In genomic region chr2:151876012-151876485, GRCm38 (mm10) we compare ENCODE assay signal across 8 mouse cellular contexts. TPM values are rescaled to one million over a fixed set of nuclear protein-coding genes. Genes with fewer than 3 reads are reported as not detected.
DNase-seq lines count a peak whose midpoint lies in the region; ATAC-seq lines count a peak whose summit lies in the region.

No protein-coding gene starts in this region.

- no peaks in the 10 kb centered on the region for H3K27me3 ChIP-seq in intestine, embryonic 16.5 days (replicated peaks; ENCODE audit: control insufficient read depth, insufficient read depth, low read length)
- H3K27me3 ChIP-seq in limb, embryonic 11.5 days (ENCODE audit: control insufficient read depth, insufficient read depth, low read length): no peaks in the 10 kb centered on the region
- 0 out of 2 replicates have a peak, but pooled peaks cover 2% of the 10 kb centered on the region for H3K27me3 ChIP-seq in midbrain, embryonic 15.5 days (replicated peaks)
- no peaks in the 10 kb centered on the region for H3K27me3 ChIP-seq in stomach, embryonic 16.5 days (ENCODE audit: control insufficient read depth, insufficient read depth, low read length)

- H3K9ac ChIP-seq in intestine, embryonic 16.5 days (ENCODE audit: low read depth, low read length): no peak overlapping the region
- no peak overlapping the region for H3K9ac ChIP-seq in limb, embryonic 11.5 days (ENCODE audit: low read length)
- no peak overlapping the region for H3K9ac ChIP-seq in midbrain, embryonic 15.5 days
- no peak overlapping the region for H3K9ac ChIP-seq in stomach, embryonic 16.5 days (ENCODE audit: low read length)

- no peak overlapping the region for H3K4me3 ChIP-seq in intestine, embryonic 16.5 days (ENCODE audit: low read length)
- no peak overlapping the region for H3K4me3 ChIP-seq in limb, embryonic 11.5 days (ENCODE audit: low read depth, low read length)
- no peak overlapping the region for H3K4me3 ChIP-seq in midbrain, embryonic 15.5 days
- H3K4me3 ChIP-seq in stomach, embryonic 16.5 days (replicated peaks; ENCODE audit: low read length): no peak overlapping the region

- no peaks in the 10 kb centered on the region for H3K36me3 ChIP-seq in intestine, embryonic 16.5 days (ENCODE audit: control insufficient read depth, insufficient read depth, low read length)
- no peaks in the 10 kb centered on the region for H3K36me3 ChIP-seq in limb, embryonic 11.5 days (ENCODE audit: control insufficient read depth, insufficient read depth, low read length)
- H3K36me3 ChIP-seq in midbrain, embryonic 15.5 days (replicated peaks): no peaks in the 10 kb centered on the region
- no peaks in the 10 kb centered on the region for H3K36me3 ChIP-seq in stomach, embryonic 16.5 days (ENCODE audit: control insufficient read depth, insufficient read depth, low read length)

- no peaks in the 10 kb centered on the region for H3K9me3 ChIP-seq in intestine, embryonic 16.5 days (ENCODE audit: control insufficient read depth, low read length)
- H3K9me3 ChIP-seq in limb, embryonic 11.5 days (ENCODE audit: control insufficient read depth, low read length): no peaks in the 10 kb centered on the region
- no peaks in the 10 kb centered on the region for H3K9me3 ChIP-seq in midbrain, embryonic 15.5 days
- no peaks in the 10 kb centered on the region for H3K9me3 ChIP-seq in stomach, embryonic 16.5 days (replicated peaks; ENCODE audit: control insufficient read depth, low read length)

- peak; percentile 16 to 21 for DNase-seq in urinary bladder, adult 18-20 months (ENCODE audit: low spot score in 2 of 2)
- DNase-seq in urinary bladder, adult 2 months (ENCODE audit: low spot score): no peak
- DNase-seq in cerebellum, postnatal 10 days: peak; percentile 82 to 87
- peak; percentile 63 to 64 for DNase-seq in frontal cortex, postnatal 36 days (ENCODE audit: low spot score in 2 of 2)
- DNase-seq in limb, embryonic 11.5 days (ENCODE audit: low spot score): peak; percentile 78

- H3K4me1 ChIP-seq in intestine, embryonic 16.5 days (ENCODE audit: control insufficient read depth, insufficient read depth, low read length): no peaks in the 10 kb centered on the region
- no peaks in the 10 kb centered on the region for H3K4me1 ChIP-seq in limb, embryonic 11.5 days (ENCODE audit: control insufficient read depth, insufficient read depth, low read length)
- no peaks in the 10 kb centered on the region for H3K4me1 ChIP-seq in midbrain, embryonic 15.5 days
- no peaks in the 10 kb centered on the region for H3K4me1 ChIP-seq in stomach, embryonic 16.5 days (ENCODE audit: control insufficient read depth, insufficient read depth, low read length)

- no peak overlapping the region for H3K27ac ChIP-seq in intestine, embryonic 16.5 days (ENCODE audit: low read length)
- no peak overlapping the region for H3K27ac ChIP-seq in limb, embryonic 11.5 days (replicated peaks; ENCODE audit: low read depth, low read length)
- no peak overlapping the region for H3K27ac ChIP-seq in midbrain, embryonic 15.5 days
- no peak overlapping the region for H3K27ac ChIP-seq in stomach, embryonic 16.5 days (ENCODE audit: low read length)

- no peak overlapping the region for H3K4me2 ChIP-seq in intestine, embryonic 16.5 days (ENCODE audit: low read depth, low read length)
- no peak overlapping the region for H3K4me2 ChIP-seq in limb, embryonic 11.5 days (ENCODE audit: low read depth, severe bottlenecking)
- no peak overlapping the region for H3K4me2 ChIP-seq in midbrain, embryonic 15.5 days
- H3K4me2 ChIP-seq in stomach, embryonic 16.5 days (ENCODE audit: low read depth, low read length): no peak overlapping the region

- 14% methylated on average over 8 of the region's 8 CpGs for WGBS in intestine, embryonic 16.5 days
- 16% methylated on average over 8 of the region's 8 CpGs for WGBS in limb, embryonic 11.5 days
- 14% methylated on average over 8 of the region's 8 CpGs for WGBS in midbrain, embryonic 15.5 days
- WGBS in stomach, embryonic 16.5 days: 14% methylated on average over 8 of the region's 8 CpGs

- peak; percentile 75 for ATAC-seq in intestine, embryonic 16.5 days
- ATAC-seq in limb, embryonic 11.5 days (ENCODE audit: insufficient number of reproducible peaks, low FRiP score, low TSS enrichment, low read depth): peak; percentile 46; the same call in 1 of the 2 replicates
- peak; percentile 73 for ATAC-seq in midbrain, embryonic 15.5 days (replicated peaks)
- 0 out of 2 replicates have a peak, but pooled peaks have one; percentile 14 for ATAC-seq in stomach, embryonic 16.5 days (ENCODE audit: insufficient read depth, low FRiP score)

RNA-seq across cellular contexts. Expression of gene Rspo4, which starts 33.3 kb away (rescaled TPM):
- polyA plus RNA-seq in urinary bladder, adult 2 months (2012; rRNA removed): not detected in 2 replicates
- 0.05 TPM in 1 of 2 replicates, not detected in the other for polyA plus RNA-seq in intestine, embryonic 16.5 days (2015; fragmentation: Nextera tagmentation; extraction: Ambion mirVana)
- 5.2 and 5.8 TPM in 2 replicates for polyA plus RNA-seq in limb, embryonic 11.5 days (2014; fragmentation: Nextera tagmentation; extraction: Ambion mirVana)
- polyA plus RNA-seq in midbrain, embryonic 15.5 days (2015; fragmentation: Nextera tagmentation; extraction: Ambion mirVana): 0.18 and 0.36 TPM in 2 replicates
- polyA plus RNA-seq in stomach, embryonic 16.5 days (2015; fragmentation: Nextera tagmentation; extraction: Ambion mirVana): 0.09 TPM in 1 of 2 replicates, not detected in the other

RNA-seq across cellular contexts. Expression of gene Angpt4, which starts 35.0 kb away (rescaled TPM):
- polyA plus RNA-seq in urinary bladder, adult 2 months (2012; rRNA removed): 2.6 and 2.8 TPM in 2 replicates
- polyA plus RNA-seq in intestine, embryonic 16.5 days (2015; fragmentation: Nextera tagmentation; extraction: Ambion mirVana): 0.89 and 1.0 TPM in 2 replicates
- polyA plus RNA-seq in limb, embryonic 11.5 days (2014; fragmentation: Nextera tagmentation; extraction: Ambion mirVana): 0.23 TPM in 1 of 2 replicates, not detected in the other
- 0.18 and 0.23 TPM in 2 replicates for polyA plus RNA-seq in midbrain, embryonic 15.5 days (2015; fragmentation: Nextera tagmentation; extraction: Ambion mirVana)
- 0.46 and 0.81 TPM in 2 replicates for polyA plus RNA-seq in stomach, embryonic 16.5 days (2015; fragmentation: Nextera tagmentation; extraction: Ambion mirVana)

Comparison
In these comparisons a context has a peak if more than half of its experiments do, and no peak if none do; other contexts are left out.
1. ATAC-seq: peak in every context shown above with its lines; median percentile 75 in intestine, embryonic 16.5 days; 73 in midbrain, embryonic 15.5 days; 46 in limb, embryonic 11.5 days; 14 in stomach, embryonic 16.5 days.